Mouse (Mus musculus): Measurements from ENCODE around the gene Dgka.
"Not testable (repeated sequence)": the region's sequence is repeated elsewhere in the genome, so short reads cannot be mapped to it uniquely, and the experiment has no call there.

Gene Dgka

GRCm38 (mm10) chr10:128731002-128731433 is 13.6 kb downstream of the Dgka start:
- DNase-seq: peak; percentile 64

GRCm38 (mm10) chr10:128728059-128728458 is 16.6 kb downstream of the Dgka start:
- no peak for DNase-seq

DNA sequence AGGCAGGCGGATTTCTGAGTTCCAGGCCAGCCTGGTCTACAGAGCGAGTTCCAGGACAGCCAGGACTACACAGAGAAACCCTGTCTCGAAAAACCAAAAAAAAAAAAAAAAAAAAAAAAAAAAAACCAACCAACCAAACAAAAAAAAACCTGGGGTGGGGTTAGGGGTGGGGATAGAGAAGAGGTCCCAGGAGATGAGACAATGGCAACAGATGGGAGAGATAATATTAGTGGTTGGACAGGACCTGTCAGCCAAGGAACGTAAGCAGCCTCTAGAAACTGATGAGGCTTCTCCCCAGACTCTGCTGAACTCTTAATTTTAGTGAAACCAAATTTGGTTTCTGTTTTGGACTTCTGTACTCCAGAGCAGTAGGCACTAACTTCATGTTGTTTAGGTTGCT is 19.2 kb downstream of the Dgka start:
- DNase-seq: not testable (repeated sequence)

- no peak for DNase-seq
These were observed 28.8 kb downstream of the Dgka start for GRCm38 (mm10) chr10:128715559-128716537.

DNA sequence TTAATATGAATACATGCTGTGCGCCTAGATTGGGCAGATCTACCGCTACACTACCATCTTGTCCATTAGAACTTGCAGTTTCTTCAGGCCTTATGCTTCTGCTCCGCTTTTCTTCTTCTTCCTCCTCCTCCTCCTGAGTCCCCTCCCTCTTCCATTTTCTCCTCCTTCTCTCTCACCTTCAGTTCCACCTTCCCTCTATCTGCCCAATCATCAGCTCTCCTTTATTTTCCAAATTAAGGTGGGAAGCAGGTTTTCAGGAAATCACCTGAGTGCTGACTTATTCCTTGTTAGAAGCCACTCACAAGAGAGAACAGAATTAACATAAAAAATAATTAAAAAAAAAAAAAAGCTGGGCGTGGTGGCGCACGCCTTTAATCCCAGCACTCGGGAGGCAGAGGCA is 33.3 kb downstream of the Dgka start:
- DNase-seq: not testable (repeated sequence)

DNA sequence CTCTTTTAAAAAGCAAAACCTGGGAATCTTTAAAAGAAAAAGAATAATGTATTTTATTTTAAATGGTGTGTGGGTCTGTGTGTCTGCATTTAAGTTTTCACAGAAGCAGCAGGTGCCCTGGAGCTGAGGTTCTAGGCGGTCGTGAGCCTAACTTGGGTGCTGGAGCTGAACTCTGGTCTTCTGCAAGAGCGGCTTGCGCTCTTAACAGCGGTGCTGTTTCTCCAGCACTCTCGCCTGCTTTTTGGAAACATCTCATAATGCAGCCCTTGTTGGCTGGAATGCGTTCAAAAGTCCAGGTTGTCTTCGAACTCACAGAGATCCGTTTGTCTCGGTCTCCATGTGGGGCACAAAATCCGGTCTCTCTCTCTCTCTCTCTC is 39.4 kb downstream of the Dgka start:
- DNase-seq: no peak

DNA sequence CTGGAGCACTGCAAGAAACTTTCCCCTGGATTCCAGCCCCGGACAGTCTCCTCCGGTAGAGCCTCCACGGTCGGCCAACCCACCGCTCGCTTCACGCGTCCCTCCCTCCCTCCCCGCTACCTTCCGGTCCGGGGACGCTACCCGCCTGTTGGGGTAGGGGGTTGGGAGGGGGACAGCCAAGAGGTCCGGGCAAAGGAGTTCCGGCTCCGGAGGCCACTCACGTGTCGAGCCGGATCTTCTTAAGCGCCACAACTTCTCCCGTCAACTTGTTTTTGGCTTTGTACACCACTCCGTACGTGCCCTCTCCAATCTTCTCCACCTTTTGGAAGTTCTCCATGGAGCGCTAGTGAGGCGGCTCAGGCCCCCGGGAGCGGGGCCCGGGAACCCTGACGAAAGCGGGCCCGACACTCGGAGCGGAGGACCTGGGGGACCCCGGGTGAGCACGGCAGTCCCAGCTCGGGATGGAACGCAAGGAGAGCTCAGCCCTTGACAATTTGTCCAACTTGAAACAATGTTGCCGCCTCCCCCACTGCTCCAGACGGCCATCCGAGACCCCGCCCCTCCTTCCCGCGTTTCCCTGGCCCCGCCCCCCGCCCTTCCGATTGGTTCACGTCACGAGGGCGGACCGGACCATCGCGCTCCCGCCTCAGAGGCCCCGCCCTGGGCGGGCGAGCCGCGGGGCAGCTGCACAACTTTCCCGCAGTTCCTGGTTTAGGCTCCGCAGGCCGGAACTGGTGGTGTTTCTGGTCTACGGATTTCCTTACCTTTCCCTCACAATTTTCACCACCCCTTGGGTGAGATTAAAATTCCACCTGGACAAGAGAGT is 40.0 kb downstream of the Dgka start, which contains the start of gene Cdk2:
Gene Cdk2, minus strand, starts transcription at position 541 of the 826 bp plus-strand sequence.
- DNase-seq: peak; percentile 81

GRCm38 (mm10) chr10:128703895-128704294 is 40.8 kb downstream of the Dgka start, which contains the start of gene Pmel:
Gene Pmel, plus strand, starts transcription at chr10:128704195.
- no peak for DNase-seq

DNA sequence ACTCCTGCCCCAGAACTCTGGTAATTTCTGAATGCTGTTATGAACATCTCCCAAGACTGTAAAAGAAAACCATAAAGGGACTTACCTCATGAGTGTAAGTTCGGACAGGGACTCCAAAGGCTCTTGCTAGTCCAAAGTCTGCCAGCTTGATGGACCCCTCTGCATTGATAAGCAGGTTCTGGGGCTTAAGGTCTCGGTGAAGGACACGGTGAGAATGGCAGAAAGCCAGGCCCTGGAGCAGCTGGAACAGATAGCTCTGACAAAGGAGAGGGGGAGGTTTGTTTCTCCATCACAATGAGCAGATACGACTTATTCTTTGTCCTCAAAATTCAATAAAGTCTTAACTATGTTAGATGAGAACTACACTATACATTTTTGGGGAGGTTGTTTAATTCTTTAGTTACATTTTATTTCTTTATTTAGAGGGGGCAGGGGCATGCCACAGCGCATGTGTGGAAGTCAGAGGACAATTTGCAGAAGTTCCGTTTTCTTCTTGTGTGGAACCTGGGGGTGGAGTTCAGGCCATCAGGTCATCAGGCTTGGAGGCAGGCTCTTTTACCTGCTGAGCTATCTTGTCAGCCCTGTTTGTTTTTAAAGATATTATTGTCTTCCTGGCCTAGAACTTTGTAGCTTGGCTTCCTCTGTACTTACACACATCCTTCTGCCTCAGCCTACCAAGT is 42.2 kb downstream of the Dgka start:
- DNase-seq: no peak

GRCm38 (mm10) chr10:128700712-128701111 is 43.9 kb downstream of the Dgka start:
- DNase-seq: no peak

DNA sequence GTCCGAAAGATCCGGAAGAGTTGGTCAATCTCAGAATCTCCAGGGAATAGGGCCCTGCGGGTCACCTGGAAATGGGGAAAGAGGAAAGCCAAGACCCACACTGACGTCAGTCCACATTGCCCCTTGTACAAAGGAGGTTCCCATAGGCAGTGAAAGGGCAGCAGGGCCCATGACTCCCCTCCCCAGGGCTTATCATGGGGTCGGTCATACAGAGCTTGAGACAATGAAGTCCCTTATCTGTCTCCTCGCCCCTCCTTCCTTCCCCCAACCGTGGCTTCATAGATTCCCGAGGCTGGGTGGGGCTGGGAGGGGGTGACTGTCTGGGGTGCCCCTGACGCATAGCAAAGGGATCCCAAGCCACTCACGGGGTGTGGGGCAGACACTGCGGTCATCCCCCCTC is 45.0 kb downstream of the Dgka start:
- DNase-seq: no peak

GRCm38 (mm10) chr10:128699006-128699405 is 45.6 kb downstream of the Dgka start:
- DNase-seq: no peak

DNA sequence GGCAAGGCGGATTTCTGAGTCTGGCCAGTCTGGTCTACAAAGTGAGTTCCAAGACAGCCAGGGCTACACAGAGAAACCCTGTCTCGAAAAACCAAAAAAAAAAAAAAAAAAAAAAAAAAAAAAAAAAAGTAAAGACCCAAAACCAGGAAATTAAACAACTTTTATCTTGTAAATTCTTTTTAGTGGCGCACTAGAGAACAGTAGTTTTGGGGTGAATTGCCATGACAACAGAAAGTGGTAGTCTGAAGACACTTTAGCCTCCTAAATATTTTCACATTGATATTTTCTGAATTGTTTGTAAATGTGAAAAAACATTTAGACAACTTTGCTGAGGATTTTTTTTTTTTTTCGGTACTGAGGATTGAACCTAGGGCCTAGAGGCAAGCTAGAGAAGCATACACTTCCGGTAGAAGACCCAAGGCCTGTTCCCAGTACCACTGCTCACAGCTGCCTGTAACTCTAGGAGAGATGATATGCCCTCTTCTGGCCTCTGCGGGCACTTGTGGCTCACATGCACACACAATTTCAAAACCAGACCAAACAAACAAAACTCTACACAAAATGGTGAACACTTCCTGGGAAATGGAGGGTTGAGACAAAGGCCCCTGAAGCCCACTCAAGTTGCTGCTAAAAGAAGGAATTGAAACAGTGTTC is 47.5 kb downstream of the Dgka start:
- DNase-seq: no peak

GRCm38 (mm10) chr10:128695992-128696807 is 48.5 kb downstream of the Dgka start, which contains the start of gene Rab5b:
Gene Rab5b, minus strand, starts transcription at chr10:128696264.
- peak; percentile 99 for DNase-seq

DNA sequence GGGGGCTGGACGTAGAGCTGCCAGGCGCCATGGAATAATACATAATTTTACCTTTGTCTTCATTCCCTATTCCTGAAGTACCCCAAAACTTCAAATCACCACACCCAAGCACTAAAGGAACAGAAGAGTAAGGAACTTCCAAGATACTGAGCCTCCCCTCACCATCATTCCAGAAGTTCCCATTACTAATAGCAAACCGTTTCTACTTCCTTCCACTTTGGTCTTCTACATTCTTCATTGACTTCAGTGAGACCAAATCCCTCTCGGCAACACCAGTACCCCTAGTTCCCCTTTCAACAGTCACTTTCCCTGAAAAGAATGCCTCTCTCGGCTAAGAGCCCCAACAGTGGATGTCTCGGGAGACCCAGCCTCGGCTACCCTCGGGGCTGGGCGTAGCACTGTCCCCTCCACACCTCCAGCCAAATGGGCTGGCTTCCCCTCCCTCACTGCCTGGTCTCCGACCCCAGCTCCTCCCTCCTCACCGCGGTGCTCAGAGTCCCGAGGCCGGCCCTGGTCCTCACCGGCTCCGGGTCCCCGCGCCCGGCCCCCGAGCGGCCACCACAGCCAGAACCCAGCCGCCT is 49.2 kb downstream of the Dgka start:
- no peak for DNase-seq

DNA sequence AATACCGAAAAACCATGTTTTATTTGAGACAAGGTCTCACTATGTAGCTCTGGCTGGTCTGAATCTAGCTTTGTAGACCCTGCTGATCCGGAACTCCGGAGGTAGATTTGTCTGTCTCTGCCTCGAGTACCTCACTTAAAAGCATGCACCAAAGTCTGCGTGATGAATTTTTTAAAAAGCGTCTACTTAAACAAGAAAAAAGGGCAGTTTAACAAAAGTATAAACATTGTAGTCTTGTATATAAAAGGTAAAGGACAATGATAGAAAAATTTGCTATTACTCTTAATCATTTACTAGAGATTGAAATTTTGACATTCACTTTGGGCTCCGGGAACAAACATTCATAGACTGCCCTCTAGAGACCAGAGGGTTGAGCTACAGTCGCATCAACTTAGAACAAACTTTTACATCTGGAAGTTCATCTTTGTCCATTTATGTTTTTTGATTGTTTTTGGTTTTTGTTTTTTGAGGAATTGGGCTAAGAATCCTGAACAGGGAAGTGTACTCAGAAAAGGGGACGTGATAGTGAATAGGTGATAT is 70.1 kb downstream of the Dgka start:
- DNase-seq: no peak

DNA sequence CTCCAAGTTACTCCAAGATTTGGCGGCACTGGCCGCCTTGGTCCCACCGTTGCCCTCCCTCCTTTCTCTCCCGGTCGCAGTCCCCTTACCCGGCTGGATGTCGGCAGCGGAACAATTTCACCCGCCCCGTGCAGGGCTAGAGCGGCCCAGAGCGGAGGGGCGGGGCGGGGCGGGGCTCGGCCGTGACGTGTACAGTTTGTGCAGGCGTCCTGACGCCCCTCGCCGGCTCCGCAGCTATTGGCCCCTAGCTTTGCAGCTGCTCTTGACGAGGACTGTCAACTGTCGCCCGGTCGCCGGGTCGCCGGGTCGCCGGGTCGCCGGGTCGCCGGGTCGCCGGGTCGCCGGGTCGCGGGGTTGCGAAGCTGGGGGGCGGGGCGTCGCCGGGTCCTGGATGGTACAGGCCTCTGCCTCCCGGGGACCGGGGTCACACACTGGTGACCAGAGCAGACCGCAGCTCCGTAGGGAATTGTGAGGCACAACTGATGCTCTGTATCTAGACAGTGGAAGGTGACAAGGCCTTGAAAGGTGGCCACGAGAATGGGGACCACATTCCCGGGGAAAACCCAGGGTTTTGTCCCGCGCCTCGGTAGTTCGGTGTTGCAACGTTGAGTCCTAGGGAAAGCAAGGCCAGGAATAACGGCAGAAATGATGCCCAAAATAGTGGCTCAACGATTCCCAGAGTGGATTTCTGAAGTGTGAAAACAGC is 70.7 kb downstream of the Dgka start, which contains the start of gene Suox:
Gene Suox, minus strand, starts transcription at position 311 of the 706 bp plus-strand sequence.
- peak; percentile 74 for DNase-seq

DNA sequence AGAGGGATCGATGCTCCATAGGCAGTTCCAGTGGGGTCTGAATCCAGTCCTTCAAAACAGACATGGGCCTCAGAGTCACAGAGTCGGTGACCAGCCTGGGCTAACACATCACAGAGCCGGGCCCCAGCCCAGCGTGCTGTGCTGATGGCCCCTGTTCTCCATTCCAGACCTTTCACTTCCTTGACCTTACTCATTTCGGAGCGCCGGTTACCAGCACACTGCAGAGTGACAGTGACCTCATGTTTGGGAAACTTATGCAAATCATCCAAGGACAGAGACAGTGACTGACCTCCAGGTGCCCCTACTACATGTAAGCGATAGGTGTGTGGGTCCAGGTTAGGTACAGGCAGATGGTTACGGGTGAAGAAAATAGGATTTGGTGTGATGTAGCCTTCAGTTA is 73.5 kb downstream of the Dgka start:
- DNase-seq: no peak
